Mouse (Mus musculus) liver, postnatal 0 days (tissue): ENCODE measurements around the gene Fam111a. TPM values are rescaled to one million over a fixed set of nuclear protein-coding genes. Genes with fewer than 3 reads are reported as not detected.
A peak's percentile ranks its signal among the peaks of the same experiment; 100 is the strongest.

Experiments
- ATAC-seq: fragments of 200-750 bp; cut with Nextera tagmentation; 2 replicates; pipeline ENCODE4 v1.8.0; 2017; ENCODE audit warnings: mild to moderate bottlenecking, moderate library complexity
- DNase-seq: peaks from one replicate; pipeline ENCODE4 v3.0.0-alpha.2; 2016
- H3K27ac ChIP-seq: fragments of 300-500 bp; sonication (generic); 2 replicates; pipeline ENCODE4 v1.5.1; 2014; ENCODE audit warnings: antibody characterized with exemption, moderate library complexity, mild to moderate bottlenecking, low read depth
- H3K27me3 ChIP-seq: fragments of 300-500 bp; sonication (generic); 2 replicates; pipeline ENCODE4 v1.6.1; 2014; ENCODE audit warnings: low read length, control low read depth, mixed read lengths; ENCODE audit not compliant: insufficient read depth
- H3K36me3 ChIP-seq: fragments of 300-500 bp; sonication (generic); replicated peaks from 2 replicates; pipeline ENCODE4 v1.6.1; 2014; ENCODE audit warnings: mild to moderate bottlenecking, control low read depth, low read length, moderate library complexity, mixed read lengths; ENCODE audit not compliant: insufficient read depth
- H3K4me1 ChIP-seq: fragments of 300-500 bp; sonication (generic); 2 replicates; pipeline ENCODE4 v1.6.1; 2014; ENCODE audit warnings: antibody characterized with exemption, mild to moderate bottlenecking, control low read depth; ENCODE audit not compliant: insufficient read depth
- H3K4me2 ChIP-seq: fragments of 300-500 bp; sonication (generic); 2 replicates; pipeline ENCODE4 v1.6.1; 2014; ENCODE audit warnings: low read depth, mild to moderate bottlenecking, low read length, moderate library complexity, mixed read lengths
- H3K4me3 ChIP-seq: fragments of 300-500 bp; sonication (generic); 2 replicates; pipeline ENCODE4 v1.5.1; 2014; ENCODE audit warnings: low read depth, low read length
- H3K9ac ChIP-seq: fragments of 300-500 bp; sonication (generic); replicated peaks from 2 replicates; pipeline ENCODE4 v1.6.1; 2014; ENCODE audit warnings: mild to moderate bottlenecking, moderate library complexity
- H3K9me3 ChIP-seq: fragments of 300-500 bp; sonication (generic); 2 replicates; pipeline ENCODE4 v1.6.1; 2016; ENCODE audit warnings: mild to moderate bottlenecking, control low read depth, low read length, mixed read lengths
- CTCF ChIP-seq: sonication (generic); IDR thresholded peaks from 2 replicates; pipeline ENCODE4 v1.5.1; 2016; ENCODE audit warnings: antibody characterized with exemption, low read depth
- EP300 ChIP-seq: IDR thresholded peaks from 2 replicates; pipeline ENCODE4 v1.6.1; 2016; ENCODE audit warnings: antibody characterized with exemption, low read depth, mild to moderate bottlenecking
- WGBS: fragments of 180-500 bp; shearing (Covaris S2); extraction: QIAGEN DNeasy Blood & Tissue Kit; methylation state at CpG from one replicate; pipeline ENCODE4 v1.1.7; 2014; ENCODE audit not compliant: insufficient replicate concordance; 5-methylcytosine and 5-hydroxymethylcytosine counted together
- polyA plus RNA-seq: library from polyadenylated mRNA; unstranded; fragments of >200 nt; fragmentation: Nextera tagmentation; extraction: Ambion mirVana; gene quantifications from 2 replicates; pipeline ENCODE4 v1.2.1, GENCODE M21; 2015

The Fam111a gene
- polyA plus RNA-seq, 1 experiment from 2014 or later: 15.4 TPM

DNA sequence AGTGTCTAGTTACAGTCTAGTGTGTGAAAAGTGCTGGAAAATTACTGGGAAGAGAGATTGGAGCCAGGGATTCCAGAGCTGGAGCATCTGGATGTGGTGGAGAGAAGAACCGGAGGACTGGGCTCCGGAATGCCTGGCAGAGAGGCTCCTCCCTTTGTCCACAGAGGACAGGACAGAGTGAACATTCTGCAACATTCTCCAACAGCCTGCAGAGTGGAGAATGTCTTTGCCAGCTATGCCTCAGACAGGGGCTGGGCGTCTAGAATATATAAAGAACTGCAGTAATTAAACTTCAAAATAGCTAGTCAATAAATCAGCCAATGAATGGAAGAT lies 51.5 kb downstream of the Fam111a start:
- H3K9ac ChIP-seq: peak overlapping the region; percentile 70; the same call in 1 of the 2 replicates
- DNase-seq: no peak

DNA sequence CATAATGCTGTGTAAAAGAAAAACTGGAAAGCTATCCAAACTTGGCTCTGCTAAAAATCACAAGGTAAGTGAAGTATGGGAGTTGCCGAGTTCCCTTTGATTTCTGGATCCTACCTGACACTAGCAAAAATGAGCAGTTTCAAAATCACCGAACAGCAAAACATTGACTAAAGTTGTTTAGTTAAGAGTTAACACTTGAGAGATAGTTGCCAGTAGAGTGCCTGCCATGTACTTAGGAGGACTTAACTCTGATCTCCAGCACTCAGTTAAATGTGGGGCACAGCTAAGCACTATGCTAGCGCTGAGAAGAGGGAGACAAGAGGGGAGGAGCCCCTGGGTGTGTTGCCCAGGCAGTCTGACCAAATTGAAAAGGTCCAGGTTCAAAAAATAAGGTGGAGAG lies 53.1 kb downstream of the Fam111a start:
- TF ChIP-seq CTCF (no peak), EP300 (no peak)
- Histone ChIP-seq H3K4me1 (peaks cover 6% of the 10 kb centered on the region; the same call in 1 of the 2 replicates), H3K4me2 (peak overlapping the region; percentile 38), H3K27me3 (no peaks in the 10 kb centered on the region), H3K9me3 (no peaks in the 10 kb centered on the region), H3K36me3 (no peaks in the 10 kb centered on the region), H3K9ac (no peak overlapping the region; the same call in 1 of the 2 replicates), H3K27ac (peak overlapping the region; percentile 62; the same call in 1 of the 2 replicates), H3K4me3 (no peak overlapping the region)
- DNase-seq (no peak), ATAC-seq (no peak)
- 44% methylated on average over 3 of the region's 3 CpGs for WGBS

More for the DNA sequence above, 51.5 kb downstream of the Fam111a start:
- Histone ChIP-seq H3K36me3 (no peaks in the 10 kb centered on the region), H3K9me3 (no peaks in the 10 kb centered on the region), H3K27me3 (no peaks in the 10 kb centered on the region), H3K4me1 (peaks cover 6% of the 10 kb centered on the region; the same call in 1 of the 2 replicates), H3K4me2 (peak overlapping the region; percentile 94), H3K27ac (0 out of 2 replicates have a peak overlapping the region, but pooled peaks have one; percentile 77), H3K4me3 (peak overlapping the region; percentile 53)
- WGBS: 52% methylated on average over 3 of the region's 3 CpGs
- ATAC-seq: no peak
- TF ChIP-seq EP300 (no peak), CTCF (no peak)

DNA sequence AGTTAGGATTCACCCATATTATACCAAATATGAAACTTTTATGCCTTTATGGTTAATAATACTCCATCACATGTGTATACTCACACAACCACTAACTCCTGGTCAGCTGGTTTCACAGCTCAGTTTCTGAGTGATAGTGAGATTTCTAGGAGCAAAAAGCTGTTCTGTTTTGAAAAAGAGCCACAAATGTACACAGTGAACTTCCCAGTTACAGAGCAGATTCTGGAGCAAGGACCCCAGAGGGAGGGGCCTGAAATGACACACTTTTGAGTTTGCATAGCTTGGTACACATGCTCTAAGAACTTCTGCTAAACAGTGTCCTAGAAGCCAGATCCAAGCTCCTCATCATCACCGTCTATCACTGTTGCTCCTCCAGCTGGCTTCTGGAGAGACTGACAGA lies 54.1 kb downstream of the Fam111a start, which contains the start of gene Gm4952:
Gene Gm4952, plus strand, starts transcription at position 301 of the 400 bp plus-strand sequence.
- Histone ChIP-seq H3K27me3 (no peaks in the 10 kb centered on the region), H3K27ac (peak within 1 kb of the TSS; percentile 86), H3K4me3 (peak within 1 kb of the TSS; percentile 28), H3K4me1 (peaks cover 6% of the 10 kb centered on the region; the same call in 1 of the 2 replicates), H3K4me2 (peak within 1 kb of the TSS; percentile 48), H3K36me3 (no peaks in the 10 kb centered on the region), H3K9ac (peak within 1 kb of the TSS; percentile 41), H3K9me3 (no peaks in the 10 kb centered on the region)
- peak; percentile 38 for DNase-seq
- peak; percentile 28 for ATAC-seq
- TF ChIP-seq CTCF (no peak), EP300 (no peak)
- 41% methylated on average over 1 of the region's 1 CpGs for WGBS

DNA sequence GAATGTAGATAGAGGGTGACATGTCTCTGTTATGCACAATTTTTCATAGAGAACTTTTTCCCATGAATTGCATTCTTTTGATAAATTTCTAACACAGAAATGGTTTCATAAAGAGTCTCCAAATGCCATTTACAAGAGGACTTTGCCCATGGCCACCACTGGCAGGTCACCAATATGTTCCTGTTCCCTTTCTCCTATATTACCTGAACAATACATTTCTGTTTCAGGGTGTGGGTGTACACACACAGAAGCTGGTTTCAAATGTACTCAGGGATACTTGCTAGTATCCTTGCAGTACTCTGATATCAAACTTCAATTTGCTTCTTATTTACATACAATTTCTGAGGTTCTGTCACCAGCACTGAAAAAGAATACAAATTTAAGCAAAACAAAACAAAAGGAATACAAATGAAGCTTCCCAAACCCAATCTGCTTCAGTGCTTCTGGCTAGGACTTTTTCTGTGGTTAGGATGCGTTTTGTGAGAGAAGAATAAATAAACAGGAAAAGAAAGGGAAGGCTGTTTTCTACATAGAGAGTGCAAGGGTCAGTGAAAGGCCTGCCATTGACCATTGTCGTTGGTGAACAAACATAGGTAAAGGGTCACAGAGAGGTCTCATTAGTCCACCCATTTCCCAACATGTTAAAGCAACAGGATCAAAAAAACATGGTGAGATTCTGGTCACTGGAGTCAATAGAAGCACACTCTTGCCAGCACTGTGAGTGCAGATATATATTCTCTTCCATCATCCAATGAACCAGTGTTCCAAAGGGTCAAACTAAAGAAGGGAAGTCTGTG lies 55.3 kb downstream of the Fam111a start:
- DNase-seq (no peak), ATAC-seq (peak; percentile 89)
- Histone ChIP-seq H3K9ac (peak overlapping the region; percentile 41), H3K4me3 (peak overlapping the region; percentile 6; the same call in 1 of the 2 replicates), H3K4me1 (peaks cover 6% of the 10 kb centered on the region; the same call in 1 of the 2 replicates), H3K36me3 (no peaks in the 10 kb centered on the region), H3K9me3 (no peaks in the 10 kb centered on the region), H3K4me2 (peak overlapping the region; percentile 57), H3K27me3 (no peaks in the 10 kb centered on the region), H3K27ac (peak overlapping the region; percentile 86)
- TF ChIP-seq EP300 (peak; percentile 55; the same call in 1 of the 2 replicates), CTCF (no peak)
- 16% methylated on average over 2 of the region's 2 CpGs for WGBS

DNA sequence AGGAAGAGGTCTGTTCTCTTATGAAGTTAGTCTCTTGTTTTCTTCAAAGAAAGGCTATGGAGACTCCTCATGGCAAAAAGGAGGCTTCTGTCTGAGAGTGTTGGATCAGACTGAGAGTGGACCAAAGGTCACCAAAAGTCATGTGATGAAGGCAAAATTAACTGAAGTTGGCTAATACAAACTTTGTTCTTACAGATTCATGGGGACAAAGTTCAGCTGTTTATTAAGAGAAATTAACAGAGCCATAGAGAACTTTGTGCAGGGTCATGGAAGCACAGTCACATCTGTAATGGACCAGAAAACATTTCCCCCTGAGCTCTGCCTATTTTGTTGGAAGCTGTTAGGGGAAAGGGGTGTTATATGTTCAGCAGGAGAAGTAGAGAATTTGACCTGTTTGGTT lies 62.8 kb downstream of the Fam111a start:
- no peaks in the 10 kb centered on the region for H3K4me1 ChIP-seq
- H3K4me3 ChIP-seq: no peak overlapping the region
- H3K27ac ChIP-seq: peak overlapping the region; percentile 67
- H3K9me3 ChIP-seq: no peaks in the 10 kb centered on the region
- H3K4me2 ChIP-seq: no peak overlapping the region
- peak; percentile 83 for ATAC-seq
- no peak overlapping the region for H3K9ac ChIP-seq
- no peak for TF ChIP-seq CTCF
- peak; percentile 76 for TF ChIP-seq EP300
- no peak for DNase-seq
- no peaks in the 10 kb centered on the region for H3K27me3 ChIP-seq
- H3K36me3 ChIP-seq: no peaks in the 10 kb centered on the region

DNA sequence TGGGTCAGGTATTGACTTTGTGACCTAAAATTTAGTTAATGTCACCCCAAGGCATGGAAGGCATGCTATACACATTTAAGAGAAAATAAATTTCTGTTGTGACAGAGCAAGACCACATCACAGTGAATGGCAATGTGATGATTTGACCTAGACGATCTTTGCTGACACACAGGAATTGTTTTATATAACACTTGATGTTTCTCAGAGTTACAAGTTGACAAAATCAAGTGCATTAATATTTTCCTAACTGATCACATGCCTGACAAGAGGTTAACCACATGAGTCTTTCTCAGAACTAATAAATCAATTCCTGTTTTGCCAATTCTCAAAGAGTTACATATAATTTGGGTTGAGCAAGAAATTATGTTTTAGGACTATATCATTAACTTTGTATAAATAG lies 68.1 kb downstream of the Fam111a start:
- no peak overlapping the region for H3K9ac ChIP-seq
- no peaks in the 10 kb centered on the region for H3K9me3 ChIP-seq
- no peak for TF ChIP-seq EP300
- TF ChIP-seq CTCF: no peak
- ATAC-seq (no peak), DNase-seq (no peak)
- no peaks in the 10 kb centered on the region for H3K27me3 ChIP-seq
- H3K4me1 ChIP-seq: no peaks in the 10 kb centered on the region
- no peak overlapping the region for H3K4me3 ChIP-seq
- H3K27ac ChIP-seq: no peak overlapping the region
- no peak overlapping the region for H3K4me2 ChIP-seq
- 66% methylated on average over 1 of the region's 1 CpGs for WGBS
- H3K36me3 ChIP-seq: no peaks in the 10 kb centered on the region; the same call in 1 of the 2 replicates
